Mouse (Mus musculus) testis, adult 2 months (tissue): Measurements from ENCODE around the gene Scand1.

Experiments used
- CTCF ChIP-seq: fragments of 200-500 bp; IDR thresholded peaks from 2 replicates; pipeline ENCODE4 v1.5.1; 2012; ENCODE audit warnings: low read depth, mild to moderate bottlenecking, inconsistent platforms, low read length, moderate library complexity; ENCODE audit not compliant: control insufficient read depth, insufficient read depth, insufficient replicate concordance
- POLR2A ChIP-seq: fragments of 200-500 bp; IDR thresholded peaks from 2 replicates; pipeline ENCODE4 v1.6.1; 2012; ENCODE audit warnings: low read depth, mild to moderate bottlenecking, inconsistent platforms, low read length, moderate library complexity; ENCODE audit not compliant: control insufficient read depth

DNA sequence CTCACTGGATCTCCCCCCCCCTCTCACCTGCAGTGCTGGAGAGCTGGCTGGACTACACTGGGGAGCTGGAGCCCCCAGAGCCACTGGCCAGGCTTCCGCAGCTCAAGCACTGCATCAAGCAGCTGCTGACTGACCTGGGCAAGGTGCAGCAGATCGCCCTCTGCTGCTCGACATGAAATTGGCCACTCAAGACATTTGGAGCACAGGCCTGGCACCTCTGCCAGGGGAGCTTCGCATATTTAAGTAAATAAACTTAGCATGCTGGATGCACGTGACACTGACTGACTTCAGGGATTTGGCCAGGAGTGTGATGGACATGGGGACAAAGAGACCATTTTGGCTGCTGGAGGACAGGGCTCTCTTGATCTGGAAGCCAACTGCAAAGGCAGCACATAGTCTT lies 5.2 kb downstream of the Scand1 start:
- TF ChIP-seq POLR2A (no peak), CTCF (no peak)
